Mouse (Mus musculus): Measurements from ENCODE around the gene Fis1. TPM values are rescaled to one million over a fixed set of nuclear protein-coding genes. Genes with fewer than 3 reads are reported as not detected.

Fis1 gene
- total RNA-seq, 2 experiments from 2014 or later = 150 to 163 TPM

DNA sequence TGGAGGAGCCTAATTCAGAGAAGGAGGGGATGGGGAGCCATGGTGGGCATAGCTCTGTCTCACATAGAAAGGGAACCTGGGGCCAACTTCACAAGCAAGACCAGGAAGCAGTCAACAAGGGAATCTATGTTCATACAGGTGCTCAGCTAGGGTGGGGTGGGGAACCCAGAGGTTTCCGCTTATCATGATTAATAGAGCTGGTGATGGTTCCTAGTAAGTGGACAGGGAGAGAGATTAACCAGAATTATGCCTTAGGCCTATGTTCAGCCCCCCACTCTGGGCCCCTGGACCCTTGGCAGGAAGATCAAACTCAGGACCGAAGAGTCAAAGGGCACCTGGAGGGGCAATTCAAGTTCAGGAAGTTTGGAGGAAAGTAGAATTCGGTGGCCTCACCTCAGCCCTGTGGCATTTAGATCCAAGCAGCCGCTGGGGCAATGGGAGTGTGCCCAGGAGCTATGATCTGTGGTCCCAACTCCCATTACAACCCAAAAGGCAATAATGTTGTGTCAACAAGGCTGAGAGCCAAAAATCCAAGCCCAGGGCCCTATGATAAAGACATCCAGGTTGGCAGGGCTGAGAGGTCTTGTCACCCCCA is 13.9 kb downstream of the Fis1 start:
- no peak for DNase-seq (ENCODE audit: low spot score in 2 of 2)

DNA sequence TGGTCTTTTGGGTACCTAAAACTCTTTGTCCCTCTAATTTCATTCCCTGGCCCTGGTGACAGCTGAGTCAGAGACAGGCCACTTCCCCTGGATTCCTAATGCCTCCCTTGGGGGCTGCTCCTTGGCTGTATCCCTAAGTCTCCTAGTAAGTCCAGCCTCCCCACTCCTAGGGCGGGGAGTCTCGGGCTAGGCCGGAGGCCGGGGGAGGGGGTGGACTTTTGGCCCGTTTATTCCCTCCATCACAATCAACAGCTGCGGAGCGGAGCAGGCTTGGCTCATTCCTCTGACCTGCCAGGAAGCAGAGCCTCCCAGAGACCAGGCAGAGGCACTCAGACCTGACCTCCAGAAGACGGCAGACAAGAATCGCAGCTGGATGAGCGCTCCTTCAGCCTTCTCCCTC is 14.5 kb downstream of the Fis1 start:
- peak; percentile 57 to 81 for DNase-seq (ENCODE audit: low spot score in 2 of 2)

DNA sequence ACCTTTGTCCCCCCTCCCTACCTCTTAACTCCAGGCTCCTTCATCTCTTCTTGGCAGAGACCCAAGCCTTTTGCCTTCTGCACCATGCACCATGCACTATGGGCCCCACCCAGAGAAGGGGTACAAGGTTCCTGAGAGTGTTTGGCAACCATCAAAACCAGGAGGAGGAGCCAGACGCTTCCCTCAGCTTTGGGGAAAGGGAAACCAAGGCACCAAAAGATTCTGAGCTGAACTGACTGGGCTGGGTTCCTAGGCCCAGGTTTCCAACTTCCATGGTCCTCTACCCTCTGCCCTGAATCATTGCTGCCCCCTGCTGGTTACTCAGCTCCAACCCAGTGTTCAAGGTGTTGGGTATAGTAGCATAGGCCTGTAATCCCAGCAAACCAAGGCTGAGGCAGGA is 17.6 kb downstream of the Fis1 start:
- peak in 1 of 2 experiments; percentile 73 for DNase-seq (ENCODE audit: low spot score in 2 of 2)

DNA sequence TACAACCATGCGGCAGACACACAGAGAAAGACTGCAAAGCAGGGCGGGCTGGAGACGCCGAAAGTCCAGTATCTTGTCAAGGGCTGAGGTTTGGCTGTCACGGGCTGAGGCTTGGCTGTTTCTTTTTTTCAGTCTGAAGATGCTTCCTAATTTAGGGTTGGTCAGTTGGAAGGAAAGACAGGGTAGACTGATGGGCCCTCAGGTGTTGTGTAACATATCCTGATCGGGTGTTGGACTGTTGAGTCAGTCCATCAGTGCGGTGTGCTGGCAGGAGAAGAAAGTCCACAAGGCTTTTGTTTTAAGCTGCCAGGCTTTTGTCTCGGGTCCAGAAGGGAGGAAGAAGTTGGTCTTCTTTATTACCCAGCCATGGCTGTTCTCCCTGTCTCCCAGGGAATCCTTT is 20.6 kb downstream of the Fis1 start:
- no peak for DNase-seq (ENCODE audit: low spot score in 2 of 2)

DNA sequence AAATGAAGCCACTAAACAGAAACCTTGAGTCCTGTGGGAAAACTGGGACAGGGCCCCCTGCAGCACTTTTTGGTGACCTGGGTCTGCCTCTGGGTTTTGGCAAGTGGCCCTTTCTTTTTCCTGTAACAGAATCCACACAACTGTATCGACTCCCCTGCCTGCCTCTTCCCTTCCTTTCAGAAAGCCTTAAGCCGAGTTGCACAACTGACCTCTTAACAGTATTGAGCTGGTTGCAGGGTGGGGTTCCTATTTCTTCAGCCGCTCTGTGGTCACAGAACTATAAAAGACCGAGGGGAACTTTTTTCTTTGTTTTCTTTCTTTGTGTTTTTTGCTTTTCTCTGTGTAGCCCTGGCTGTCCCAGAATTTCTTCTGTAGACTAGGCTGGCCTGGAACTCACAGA is 24.7 kb downstream of the Fis1 start:
- DNase-seq (ENCODE audit: low spot score in 2 of 2) = no peak

DNA sequence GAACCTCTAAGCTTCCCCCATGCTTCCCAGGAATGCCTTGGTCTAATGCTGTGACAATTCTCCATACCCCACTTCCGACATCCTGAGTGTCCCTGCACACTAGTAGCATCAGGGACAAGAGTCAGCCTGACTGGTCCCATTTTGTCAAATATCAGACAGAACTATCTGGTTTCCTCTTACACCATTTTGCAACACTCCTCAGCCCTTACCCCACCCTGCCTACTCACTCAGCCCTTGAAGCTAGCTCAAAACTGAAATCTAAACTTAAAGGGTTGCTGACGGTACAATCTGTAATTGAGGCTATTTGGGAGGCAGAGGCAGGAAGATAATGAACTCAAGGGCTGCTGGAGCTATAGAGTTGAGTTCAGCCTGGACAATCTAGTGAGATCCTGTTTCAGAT is 26.7 kb downstream of the Fis1 start:
- DNase-seq (ENCODE audit: low spot score in 2 of 2) = no peak

DNA sequence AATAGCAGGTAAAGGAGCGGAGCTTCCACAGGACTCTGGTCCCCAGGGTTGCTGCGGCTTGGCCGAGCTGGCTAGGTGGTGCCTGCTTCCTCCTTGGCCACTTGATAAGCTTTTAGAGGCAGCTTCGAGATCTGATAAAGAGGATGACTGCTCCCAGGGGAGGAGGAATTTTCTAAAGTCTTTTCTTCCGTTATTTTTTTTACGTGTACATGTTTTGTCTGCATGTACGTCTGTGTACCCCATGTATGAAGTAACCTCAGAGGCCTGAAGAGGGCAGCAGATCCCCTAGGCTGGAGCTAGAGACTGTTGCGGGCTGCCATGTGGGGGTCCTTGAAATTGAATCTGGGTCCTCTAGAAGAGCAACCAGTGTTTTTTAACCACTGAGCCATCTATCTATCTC is 27.9 kb downstream of the Fis1 start:
- DNase-seq (ENCODE audit: low spot score in 2 of 2) = no peak

DNA sequence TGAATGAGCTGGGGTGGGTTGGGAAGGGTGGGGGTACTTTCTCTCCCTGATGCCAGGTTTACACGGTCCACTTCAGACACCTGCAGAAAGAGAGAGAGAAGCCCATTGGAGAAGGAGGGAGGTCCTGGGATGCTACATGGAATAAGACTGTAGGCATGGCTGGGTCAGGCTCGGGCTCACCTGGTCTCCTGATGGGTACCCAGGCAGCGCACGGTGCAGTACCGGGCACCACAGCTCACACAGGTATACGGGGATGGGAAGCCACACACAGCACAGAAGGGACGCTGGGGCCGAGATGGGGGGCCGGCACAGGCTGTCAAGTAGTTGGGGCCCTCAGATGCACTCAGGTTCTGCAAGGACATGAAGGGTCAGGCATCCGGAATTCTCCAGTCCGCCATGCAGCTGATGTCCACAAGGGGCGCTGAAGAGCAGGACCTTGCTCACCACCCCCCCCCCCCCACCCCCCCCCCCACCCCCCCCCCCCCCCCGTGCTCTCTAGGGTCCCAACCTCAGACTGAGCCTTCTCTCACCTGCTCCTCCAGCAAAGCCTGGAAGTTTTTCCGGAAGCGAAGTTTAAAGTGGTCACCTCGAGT is 29.4 kb downstream of the Fis1 start:
- DNase-seq (ENCODE audit: low spot score in 2 of 2) = peak in 1 of 2 experiments; percentile 54

DNA sequence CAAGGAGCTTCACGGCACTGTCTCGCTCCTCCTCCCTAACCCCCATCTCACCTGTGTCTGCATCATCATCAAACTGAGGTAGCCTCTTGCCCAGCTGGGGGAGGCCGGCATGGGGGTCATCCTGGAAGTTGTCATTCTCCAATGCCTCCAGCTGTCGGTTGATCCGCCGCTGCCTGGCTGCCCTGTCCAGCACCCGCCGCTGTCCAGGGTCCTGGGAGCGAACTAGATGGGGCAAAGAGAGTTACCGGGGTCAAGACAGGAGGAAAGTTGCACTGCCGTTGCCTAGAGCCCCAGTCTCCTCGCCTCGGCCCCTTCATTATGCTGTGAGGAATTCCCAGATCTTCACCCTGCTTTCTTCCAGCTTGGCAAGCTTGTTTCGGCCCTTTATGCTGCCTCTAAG is 31.8 kb downstream of the Fis1 start:
- DNase-seq (ENCODE audit: low spot score in 2 of 2) = no peak

DNA sequence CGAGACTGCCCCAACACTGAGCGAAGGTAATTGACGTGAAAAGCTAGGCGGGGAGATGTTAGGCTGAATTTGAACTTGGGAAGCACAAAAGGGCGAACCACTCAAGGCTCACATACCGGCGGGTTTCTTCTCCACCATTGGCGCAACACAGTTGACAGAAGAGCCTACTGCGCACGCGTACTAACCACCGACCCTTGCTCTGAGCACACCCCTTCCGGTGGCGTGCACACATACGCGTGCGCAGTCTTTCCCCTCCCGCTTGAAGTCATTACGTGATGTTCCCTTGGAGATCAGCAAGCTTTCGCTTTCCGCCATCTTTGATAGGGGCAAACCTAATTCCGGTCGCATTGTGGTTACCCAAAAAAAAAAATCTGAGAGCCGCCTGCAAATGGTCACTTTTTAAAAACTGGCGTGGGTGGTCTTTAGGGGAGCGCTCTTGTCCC is 33.6 kb downstream of the Fis1 start, which contains the start of gene Plod3:
Gene Plod3 (plus strand): TSS at position 325 of the 443 bp plus-strand sequence.
- DNase-seq (ENCODE audit: low spot score in 2 of 2) = peak; percentile 92 to 97

DNA sequence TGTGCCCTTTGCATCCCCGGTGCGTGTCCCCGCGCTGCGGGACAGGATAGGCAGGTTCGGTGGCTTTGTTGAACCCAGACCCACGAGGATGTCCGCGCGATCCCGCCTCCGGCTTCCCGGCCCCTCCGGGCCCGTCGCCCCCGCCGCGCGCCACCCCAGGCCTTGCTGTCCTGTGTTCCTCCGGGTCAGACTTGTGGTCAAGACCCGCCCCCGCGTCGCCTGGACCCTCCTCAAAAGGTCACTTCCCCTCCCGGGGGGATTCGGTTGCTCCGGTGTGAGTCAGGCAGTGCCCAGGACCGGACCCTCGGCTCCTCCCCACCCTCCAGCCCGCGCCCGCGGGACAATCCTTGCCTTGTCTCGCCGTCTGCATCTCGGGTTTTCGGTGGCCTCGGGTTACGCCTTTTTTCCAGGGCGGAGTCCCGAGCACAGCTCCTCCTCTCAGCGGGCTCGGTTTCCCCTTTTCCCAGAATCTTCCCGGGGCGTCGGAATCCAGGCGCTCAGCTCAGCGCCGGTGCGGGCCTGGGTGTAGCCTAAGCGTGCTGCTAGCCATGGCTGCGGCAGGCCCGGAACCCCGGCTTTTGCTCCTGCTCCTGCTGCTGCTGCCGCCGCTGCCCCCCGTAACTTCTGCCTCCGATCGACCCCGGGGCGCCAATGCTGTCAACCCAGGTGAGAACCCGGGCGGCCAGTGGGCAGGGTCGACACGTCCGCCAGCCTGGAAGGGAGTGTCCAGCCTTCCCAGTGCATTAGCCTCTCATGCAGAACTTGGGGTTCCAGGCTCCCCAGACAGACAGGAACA is 34.3 kb downstream of the Fis1 start:
- peak; percentile 73 to 80 for DNase-seq (ENCODE audit: low spot score in 2 of 2)

DNA sequence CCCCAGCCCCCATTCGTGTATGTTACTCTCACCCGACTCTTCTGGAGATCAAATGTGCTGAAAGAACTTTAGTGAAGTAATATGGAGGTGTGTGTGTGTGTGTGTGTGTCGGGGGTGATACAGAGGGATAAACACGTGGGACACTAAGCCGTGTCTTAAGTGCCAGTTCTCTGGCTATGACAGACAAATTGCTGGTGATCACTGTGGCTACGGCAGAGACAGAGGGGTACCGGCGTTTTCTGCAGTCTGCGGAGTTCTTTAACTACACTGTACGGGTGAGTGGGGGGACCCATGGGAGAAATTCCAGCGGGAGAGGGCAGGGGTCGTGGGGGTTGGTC is 34.8 kb downstream of the Fis1 start, which contains the start of gene Znhit1:
Gene Znhit1 (minus strand): TSS at position 88 of the 338 bp plus-strand sequence.
- DNase-seq (ENCODE audit: low spot score in 2 of 2) = no peak

DNA sequence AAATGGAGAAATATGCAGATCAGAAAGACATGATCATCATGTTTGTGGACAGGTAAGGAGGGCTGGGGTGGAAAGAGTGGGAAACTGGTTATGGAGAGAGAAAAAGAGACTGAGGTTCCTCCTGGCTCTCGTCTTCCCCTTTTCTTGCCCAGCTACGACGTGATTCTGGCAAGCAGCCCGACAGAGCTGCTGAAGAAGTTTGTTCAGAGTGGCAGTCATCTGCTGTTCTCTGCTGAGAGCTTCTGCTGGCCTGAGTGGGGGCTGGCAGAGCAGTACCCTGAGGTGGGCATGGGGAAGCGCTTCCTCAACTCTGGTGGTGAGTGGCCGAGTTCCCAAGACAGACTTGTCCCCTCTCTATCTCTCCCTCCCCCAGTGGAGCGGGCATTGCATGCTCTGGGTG is 35.3 kb downstream of the Fis1 start:
- DNase-seq (ENCODE audit: low spot score in 2 of 2) = no peak

DNA sequence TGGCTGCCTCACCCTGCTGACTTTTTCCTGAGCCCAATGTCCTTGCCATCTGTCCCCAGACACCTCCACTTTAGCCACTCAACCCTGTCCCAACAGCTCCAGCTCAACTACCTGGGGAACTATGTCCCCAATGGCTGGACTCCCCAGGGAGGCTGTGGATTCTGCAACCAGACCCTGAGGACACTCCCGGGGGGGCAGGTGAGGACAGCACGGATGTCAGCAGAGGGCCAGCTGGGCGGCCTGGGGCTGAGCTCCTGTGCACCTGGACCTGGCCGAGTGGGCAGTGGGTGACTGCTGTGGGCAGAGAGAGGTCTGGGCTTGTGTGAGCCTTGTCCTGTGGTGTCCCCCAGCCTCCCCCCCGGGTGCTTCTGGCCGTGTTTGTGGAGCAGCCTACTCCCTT is 36.7 kb downstream of the Fis1 start:
- DNase-seq (ENCODE audit: low spot score in 2 of 2) = no peak

DNA sequence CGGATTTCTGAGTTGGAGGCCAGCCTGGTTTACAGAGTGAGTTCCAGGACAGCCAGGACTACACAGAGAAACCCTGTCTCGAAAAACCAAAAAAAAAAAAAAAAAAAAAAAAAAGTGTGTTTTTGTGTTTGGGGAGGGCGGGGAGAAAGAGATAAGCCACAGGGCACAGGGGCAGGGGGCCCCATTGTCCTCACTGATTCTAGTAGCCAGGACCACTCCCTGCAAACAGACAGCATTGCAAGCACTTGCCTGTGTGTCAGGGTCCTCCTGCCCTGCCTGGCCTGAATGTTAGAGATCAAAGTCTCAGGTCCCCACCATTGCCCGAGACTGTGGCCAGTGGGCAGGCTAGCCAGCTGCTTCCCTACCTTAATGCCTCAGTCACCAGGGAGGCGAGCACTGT is 46.4 kb downstream of the Fis1 start:
- DNase-seq (ENCODE audit: low spot score in 2 of 2) = no peak

DNA sequence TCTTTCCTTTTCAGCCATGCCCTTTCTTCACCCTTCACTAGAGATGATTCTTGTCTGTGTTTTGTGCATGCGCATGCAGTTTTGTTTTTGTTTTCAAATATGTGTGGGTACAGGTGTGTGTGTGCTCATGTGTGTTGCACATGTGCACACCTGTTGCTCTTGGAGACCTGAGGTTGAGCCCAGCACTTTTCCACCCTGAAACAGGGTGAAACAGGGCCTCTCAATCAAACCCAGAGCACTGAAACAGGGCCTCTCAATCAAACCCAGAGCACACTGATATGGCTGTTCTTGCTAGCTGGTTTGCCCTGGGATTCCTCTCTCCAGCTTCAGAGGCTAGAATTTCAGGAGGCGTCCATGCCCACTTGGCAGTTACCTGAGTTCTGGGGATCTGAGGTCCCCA is 47.5 kb downstream of the Fis1 start:
- DNase-seq (ENCODE audit: low spot score in 2 of 2) = no peak

DNA sequence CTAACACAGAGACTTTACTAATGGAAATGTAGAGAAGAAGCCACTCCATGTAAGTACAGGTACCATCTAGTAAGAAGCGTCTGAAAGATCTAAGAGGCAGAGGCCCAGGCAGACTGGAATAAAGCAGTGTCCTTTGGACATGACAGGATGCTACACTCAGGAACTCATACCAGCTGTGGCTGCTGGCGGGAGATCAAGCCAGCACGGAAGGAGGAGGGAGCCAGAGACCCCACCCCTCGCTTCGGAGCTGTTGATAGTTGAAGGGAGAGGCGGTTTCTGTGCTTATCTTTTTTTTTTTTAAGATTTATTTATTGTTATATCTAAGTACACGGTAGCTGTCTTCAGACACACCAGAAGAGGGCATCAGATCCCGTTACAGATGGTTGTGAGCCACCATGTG is 54.2 kb downstream of the Fis1 start:
- no peak for DNase-seq (ENCODE audit: low spot score in 2 of 2)

DNA sequence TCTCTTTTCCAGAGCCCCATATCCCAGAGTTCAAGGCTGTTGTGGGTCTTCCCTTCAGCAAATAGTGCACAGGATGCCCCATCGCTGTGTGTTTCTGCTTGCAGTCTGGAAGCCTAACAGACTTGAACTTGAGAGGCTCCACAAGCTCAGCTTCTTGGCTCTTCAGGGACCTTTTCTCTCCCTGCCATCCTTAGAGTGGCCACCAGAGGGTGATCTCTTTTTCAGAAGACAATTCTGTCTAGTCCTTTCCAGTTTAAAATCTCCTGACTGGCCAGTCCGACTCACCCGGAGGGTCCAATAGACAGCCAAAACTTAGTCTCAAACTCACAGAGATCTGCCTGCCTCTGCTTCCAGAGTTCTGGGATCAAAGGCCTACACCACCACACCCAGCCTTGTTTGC is 56.9 kb downstream of the Fis1 start:
- peak in 1 of 2 experiments; percentile 42 for DNase-seq (ENCODE audit: low spot score in 2 of 2)

DNA sequence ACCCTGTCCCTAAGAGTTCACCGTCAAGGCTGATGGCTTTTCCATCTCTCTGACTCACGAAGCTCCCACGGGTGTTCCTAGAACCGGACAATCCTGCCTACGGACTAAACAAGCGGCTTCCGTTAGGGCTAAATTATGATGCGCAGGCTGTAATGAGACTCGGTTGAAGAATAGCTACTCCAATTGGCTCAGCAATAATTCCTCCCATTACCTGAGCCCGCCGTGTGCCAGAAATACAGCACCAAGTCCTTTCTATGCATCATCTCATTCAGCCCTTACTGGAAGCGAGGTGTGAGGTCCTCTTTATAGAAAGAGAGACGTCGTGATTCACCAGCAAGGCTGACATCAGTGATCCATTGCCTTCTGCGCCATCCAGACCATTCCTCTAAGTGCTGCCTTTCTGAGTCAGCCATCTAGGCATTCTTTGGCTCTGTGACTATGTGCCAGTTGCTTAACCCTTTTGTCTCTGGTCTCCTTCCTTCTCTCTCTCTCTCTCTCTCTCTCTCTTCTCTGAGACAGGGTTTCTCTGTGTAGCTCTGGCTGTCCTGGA is 59.4 kb downstream of the Fis1 start:
- DNase-seq (ENCODE audit: low spot score in 2 of 2) = no peak
